In genomic region chr1:187841629-187842028, GRCm38 (mm10) we compare ENCODE assay signal across 22 mouse cellular contexts.
DNase-seq lines count a peak whose midpoint lies in the region; ATAC-seq and TF ChIP-seq lines count a peak whose summit lies in the region.
"Had no signal": no experiment of that assay in that cellular context is flagged by ENCODE, and none has a peak within 500 bp of the region (broad histone marks: within the 10 kb centered on the region; RNA-seq: fewer than 3 reads in every experiment).

No protein-coding gene starts in this region.

- H3K36me3 ChIP-seq in heart, adult 2 months (ENCODE audit: control insufficient read depth, insufficient read depth, low read length), result no peaks in the 10 kb centered on the region
- no peaks in the 10 kb centered on the region for H3K36me3 ChIP-seq in heart, embryonic 12.5 days
- no peaks in the 10 kb centered on the region; the same call in 1 of the 2 replicates for H3K36me3 ChIP-seq in heart, embryonic 16.5 days (ENCODE audit: control insufficient read depth, insufficient read depth)
- H3K36me3 ChIP-seq: embryonic facial prominence, embryonic 10.5 days; hindbrain, embryonic 10.5 days; intestine, embryonic 15.5 days had no signal

- no peak for TF ChIP-seq POLR2A in heart, adult 2 months (IDR thresholded peaks at IDR 0.05; ENCODE audit: insufficient read depth, low read depth, low read length)

- peak in 1 of 2 experiments; percentile 13 for DNase-seq in heart, adult 2 months
- DNase-seq in heart, postnatal 25 days (ENCODE audit: low spot score), result no peak
- DNase-seq in heart, adult 9 months (ENCODE audit: low spot score in 2 of 2), result peak; percentile 4 to 8
- DNase-seq in kidney, postnatal 36 days, result no peak
- DNase-seq: adrenal gland, postnatal 14 days; cerebellum, adult 11-12 months; cerebellum, adult 9-11 months; forebrain, postnatal 0 days; gastrocnemius, adult 2 months; gastrocnemius, postnatal 25 days; kidney, adult 18-20 months had no signal

- no peak overlapping the region for H3K27ac ChIP-seq in heart, adult 2 months
- peak overlapping the region; percentile 69 for H3K27ac ChIP-seq in heart, embryonic 12.5 days (ENCODE audit: poor library complexity, severe bottlenecking)
- H3K27ac ChIP-seq in heart, embryonic 16.5 days (ENCODE audit: low read length), result peak overlapping the region; percentile 54
- H3K27ac ChIP-seq: embryonic facial prominence, embryonic 10.5 days; forebrain, embryonic 13.5 days; gastrocnemius, adult 2 months; hindbrain, embryonic 10.5 days; hindbrain, embryonic 14.5 days; intestine, embryonic 15.5 days had no signal

- ATAC-seq in heart, embryonic 12.5 days (ENCODE audit: insufficient number of reproducible peaks, low FRiP score), result no peak
- ATAC-seq in heart, embryonic 16.5 days (replicated peaks; ENCODE audit: extremely low read depth, insufficient read depth, low FRiP score), result no peak
- ATAC-seq in megakaryocyte progenitor cell, adult 5-6 weeks (replicated peaks; ENCODE audit: poor library complexity), result no peak
- ATAC-seq: activated CD4-positive, CD25-positive, alpha-beta regulatory T cell, adult 4 months; forebrain, embryonic 13.5 days; forebrain, postnatal 0 days; intestine, embryonic 15.5 days; Patski had no signal

- H3K9me3 ChIP-seq in heart, embryonic 12.5 days (replicated peaks), result 0 out of 2 replicates have a peak, but pooled peaks cover 3% of the 10 kb centered on the region
- no peaks in the 10 kb centered on the region for H3K9me3 ChIP-seq in heart, embryonic 16.5 days (replicated peaks; ENCODE audit: control insufficient read depth, low read length)
- H3K9me3 ChIP-seq: embryonic facial prominence, embryonic 10.5 days; forebrain, embryonic 13.5 days; hindbrain, embryonic 10.5 days; intestine, embryonic 15.5 days had no signal

- no peak overlapping the region for H3K4me3 ChIP-seq in heart, adult 2 months
- H3K4me3 ChIP-seq in heart, embryonic 12.5 days, result no peak overlapping the region
- H3K4me3 ChIP-seq in heart, embryonic 16.5 days (ENCODE audit: low read length), result no peak overlapping the region
- H3K4me3 ChIP-seq: embryonic facial prominence, embryonic 10.5 days; forebrain, embryonic 13.5 days; gastrocnemius, adult 2 months; hindbrain, embryonic 10.5 days; intestine, embryonic 15.5 days had no signal

- no peaks in the 10 kb centered on the region; the same call in 1 of the 2 replicates for H3K4me1 ChIP-seq in heart, adult 2 months (ENCODE audit: control insufficient read depth, insufficient read depth, low read length)
- H3K4me1 ChIP-seq in heart, embryonic 12.5 days (replicated peaks), result peaks cover 29% of the 10 kb centered on the region
- peaks cover 11% of the 10 kb centered on the region for H3K4me1 ChIP-seq in heart, embryonic 16.5 days (ENCODE audit: control insufficient read depth, insufficient read depth, low read length)
- H3K4me1 ChIP-seq: intestine, embryonic 15.5 days had no signal

- H3K79me2 ChIP-seq in heart, adult 2 months (replicated peaks; ENCODE audit: control insufficient read depth, insufficient read depth, low read length), result no peaks in the 10 kb centered on the region

- TF ChIP-seq EP300 in heart, adult 2 months (IDR thresholded peaks at IDR 0.05; ENCODE audit: insufficient read depth, low read depth, low read length), result 0 out of 2 replicates have a peak, but pooled peaks have one; percentile 31

- no peak for TF ChIP-seq CTCF in heart, adult 2 months (IDR thresholded peaks at IDR 0.05)

- no peak overlapping the region for H3K9ac ChIP-seq in heart, adult 2 months (ENCODE audit: low read depth, low read length)
- no peak overlapping the region for H3K9ac ChIP-seq in heart, embryonic 12.5 days
- H3K9ac ChIP-seq in heart, embryonic 16.5 days (ENCODE audit: low read length), result no peak overlapping the region
- H3K9ac ChIP-seq: forebrain, embryonic 13.5 days; forebrain, postnatal 0 days; hindbrain, embryonic 14.5 days; intestine, embryonic 15.5 days had no signal

- no peaks in the 10 kb centered on the region for H3K27me3 ChIP-seq in heart, adult 2 months (ENCODE audit: control insufficient read depth, insufficient read depth, low read length)
- H3K27me3 ChIP-seq in heart, embryonic 12.5 days (replicated peaks), result no peaks in the 10 kb centered on the region
- H3K27me3 ChIP-seq in heart, embryonic 16.5 days (ENCODE audit: control insufficient read depth, insufficient read depth, low read length), result no peaks in the 10 kb centered on the region
- H3K27me3 ChIP-seq: CH12.LX; forebrain, embryonic 13.5 days; intestine, embryonic 15.5 days; Patski had no signal

- H3K4me2 ChIP-seq in heart, embryonic 12.5 days, result no peak overlapping the region
- H3K4me2 ChIP-seq in heart, embryonic 16.5 days (ENCODE audit: low read depth, low read length), result no peak overlapping the region
- H3K4me2 ChIP-seq: forebrain, embryonic 13.5 days; hindbrain, embryonic 14.5 days; intestine, embryonic 15.5 days had no signal

- intact Hi-C loops in heart, adult 2 months (cut with DNase I), result no loop called here
- intact Hi-C loops in heart, postnatal 25 days (cut with DNase I), result no loop called here

- WGBS in heart, adult 2 months, result 61% methylated on average over 8 of the region's 8 CpGs
- 61% methylated on average over 8 of the region's 8 CpGs for WGBS in heart, embryonic 12.5 days
- WGBS in heart, embryonic 16.5 days, result 58% methylated on average over 8 of the region's 8 CpGs

Comparison
In these comparisons a context has a peak if more than half of its experiments do, and no peak if none do; other contexts are left out.
1. DNase-seq: peak in heart, adult 9 months (2 of 2); none in heart, postnatal 25 days (single experiment) and kidney, postnatal 36 days (0 of 2).